Mouse (Mus musculus): ENCODE results near the gene Tcea2. TPM values are rescaled to one million over a fixed set of nuclear protein-coding genes. Genes with fewer than 3 reads are reported as not detected.

Tcea2 gene
- polyA plus RNA-seq, 1 experiment from 2014 or later = 2.7 TPM

- Histone ChIP-seq H3K36me3 (replicated peaks) (no peaks in the 10 kb centered on the region), H3K27me3 (no peaks in the 10 kb centered on the region), H3K4me3 (replicated peaks) (no peak overlapping the region), H3K4me2 (no peak overlapping the region), H3K4me1 (replicated peaks) (no peaks in the 10 kb centered on the region), H3K9ac (no peak overlapping the region), H3K9me3 (replicated peaks) (no peaks in the 10 kb centered on the region), H3K27ac (replicated peaks) (no peak overlapping the region)
- WGBS (ENCODE audit: insufficient replicate concordance) = 38% methylated on average over 1 of the region's 1 CpGs
- no peak for ATAC-seq (ENCODE audit: insufficient read depth)
Observed at GRCm38 (mm10) chr2:181713749-181714148, 33.6 kb downstream of the Tcea2 start.

GRCm38 (mm10) chr2:181714903-181715326, 34.8 kb downstream of the Tcea2 start, which contains the start of gene Oprl1:
Gene Oprl1, plus strand, starts transcription at chr2:181715016.
- Histone ChIP-seq H3K4me3 (replicated peaks) (no peak within 1 kb of the TSS), H3K4me2 (no peak within 1 kb of the TSS), H3K27ac (replicated peaks) (no peak within 1 kb of the TSS), H3K9ac (no peak within 1 kb of the TSS), H3K27me3 (no peaks in the 10 kb centered on the region), H3K36me3 (replicated peaks) (no peaks in the 10 kb centered on the region), H3K4me1 (replicated peaks) (no peaks in the 10 kb centered on the region), H3K9me3 (replicated peaks) (no peaks in the 10 kb centered on the region)
- ATAC-seq (ENCODE audit: insufficient read depth) = no peak
- WGBS (ENCODE audit: insufficient replicate concordance) = 0% methylated on average over 7 of the region's 7 CpGs

- H3K9ac ChIP-seq = no peak overlapping the region
- H3K4me2 ChIP-seq = no peak overlapping the region
- H3K36me3 ChIP-seq (replicated peaks) = no peaks in the 10 kb centered on the region
- no peak for ATAC-seq (ENCODE audit: insufficient read depth)
- H3K4me3 ChIP-seq (replicated peaks) = no peak overlapping the region
- H3K4me1 ChIP-seq (replicated peaks) = no peaks in the 10 kb centered on the region
- 54% methylated on average over 3 of the region's 3 CpGs for WGBS (ENCODE audit: insufficient replicate concordance)
- H3K9me3 ChIP-seq (replicated peaks) = no peaks in the 10 kb centered on the region
- H3K27ac ChIP-seq (replicated peaks) = no peak overlapping the region
- H3K27me3 ChIP-seq = no peaks in the 10 kb centered on the region
Observed at GRCm38 (mm10) chr2:181715382-181715781, 35.3 kb downstream of the Tcea2 start.

- no peaks in the 10 kb centered on the region for H3K9me3 ChIP-seq (replicated peaks)
- no peak overlapping the region for H3K9ac ChIP-seq
- 46% methylated on average over 3 of the region's 3 CpGs for WGBS (ENCODE audit: insufficient replicate concordance)
- H3K4me3 ChIP-seq (replicated peaks) = no peak overlapping the region
- no peak for ATAC-seq (ENCODE audit: insufficient read depth)
- no peak overlapping the region for H3K4me2 ChIP-seq
- H3K27ac ChIP-seq (replicated peaks) = no peak overlapping the region
- no peaks in the 10 kb centered on the region for H3K36me3 ChIP-seq (replicated peaks)
- H3K4me1 ChIP-seq (replicated peaks) = no peaks in the 10 kb centered on the region
- H3K27me3 ChIP-seq = no peaks in the 10 kb centered on the region
Observed at GRCm38 (mm10) chr2:181716991-181717390, 36.9 kb downstream of the Tcea2 start.

- H3K27me3 ChIP-seq = no peaks in the 10 kb centered on the region
- H3K9ac ChIP-seq = no peak overlapping the region
- ATAC-seq (ENCODE audit: insufficient read depth) = no peak
- H3K4me1 ChIP-seq (replicated peaks) = no peaks in the 10 kb centered on the region
- H3K27ac ChIP-seq (replicated peaks) = no peak overlapping the region
- no peaks in the 10 kb centered on the region for H3K9me3 ChIP-seq (replicated peaks)
- no peak overlapping the region for H3K4me3 ChIP-seq (replicated peaks)
- H3K4me2 ChIP-seq = no peak overlapping the region
- WGBS (ENCODE audit: insufficient replicate concordance) = 22% methylated on average over 3 of the region's 3 CpGs
- H3K36me3 ChIP-seq (replicated peaks) = no peaks in the 10 kb centered on the region
Observed at GRCm38 (mm10) chr2:181720061-181720460, 40.0 kb downstream of the Tcea2 start.

GRCm38 (mm10) chr2:181721200-181721599, 41.1 kb downstream of the Tcea2 start:
- no peak overlapping the region for H3K27ac ChIP-seq (replicated peaks)
- no peaks in the 10 kb centered on the region for H3K27me3 ChIP-seq
- no peak overlapping the region for H3K9ac ChIP-seq
- no peak overlapping the region for H3K4me3 ChIP-seq (replicated peaks)
- no peaks in the 10 kb centered on the region for H3K36me3 ChIP-seq (replicated peaks)
- no peak for ATAC-seq (ENCODE audit: insufficient read depth)
- H3K9me3 ChIP-seq (replicated peaks) = no peaks in the 10 kb centered on the region
- no peak overlapping the region for H3K4me2 ChIP-seq
- no peaks in the 10 kb centered on the region for H3K4me1 ChIP-seq (replicated peaks)

GRCm38 (mm10) chr2:181722213-181722612, 42.1 kb downstream of the Tcea2 start:
- ATAC-seq (ENCODE audit: insufficient read depth) = no peak
- H3K27me3 ChIP-seq = no peaks in the 10 kb centered on the region
- H3K4me2 ChIP-seq = no peak overlapping the region
- H3K9me3 ChIP-seq (replicated peaks) = no peaks in the 10 kb centered on the region
- WGBS (ENCODE audit: insufficient replicate concordance) = 8% methylated on average over 3 of the region's 3 CpGs
- H3K4me1 ChIP-seq (replicated peaks) = no peaks in the 10 kb centered on the region
- no peak overlapping the region for H3K4me3 ChIP-seq (replicated peaks)
- no peak overlapping the region for H3K27ac ChIP-seq (replicated peaks)
- H3K9ac ChIP-seq = no peak overlapping the region
- no peaks in the 10 kb centered on the region for H3K36me3 ChIP-seq (replicated peaks)

GRCm38 (mm10) chr2:181727659-181728262, 47.7 kb downstream of the Tcea2 start:
- H3K4me2 ChIP-seq = no peak overlapping the region
- H3K36me3 ChIP-seq (replicated peaks) = no peaks in the 10 kb centered on the region
- H3K9me3 ChIP-seq (replicated peaks) = no peaks in the 10 kb centered on the region
- no peak for ATAC-seq (ENCODE audit: insufficient read depth)
- no peak overlapping the region for H3K4me3 ChIP-seq (replicated peaks)
- WGBS (ENCODE audit: insufficient replicate concordance) = 40% methylated on average over 9 of the region's 9 CpGs
- no peaks in the 10 kb centered on the region for H3K4me1 ChIP-seq (replicated peaks)
- no peak overlapping the region for H3K27ac ChIP-seq (replicated peaks)
- H3K9ac ChIP-seq = no peak overlapping the region
- no peaks in the 10 kb centered on the region for H3K27me3 ChIP-seq

- Histone ChIP-seq H3K27me3 (no peaks in the 10 kb centered on the region), H3K9ac (no peak overlapping the region), H3K9me3 (replicated peaks) (no peaks in the 10 kb centered on the region), H3K36me3 (replicated peaks) (no peaks in the 10 kb centered on the region), H3K4me2 (no peak overlapping the region), H3K27ac (replicated peaks) (no peak overlapping the region), H3K4me3 (replicated peaks) (no peak overlapping the region), H3K4me1 (replicated peaks) (no peaks in the 10 kb centered on the region)
- no peak for ATAC-seq (ENCODE audit: insufficient read depth)
- 38% methylated on average over 3 of the region's 3 CpGs for WGBS (ENCODE audit: insufficient replicate concordance)
Observed at GRCm38 (mm10) chr2:181730051-181730450, 49.9 kb downstream of the Tcea2 start.

Other genes starting within 250 kb of the Tcea2 start
- gene Zbtb46, start 220.9 kb upstream of the Tcea2 start, polyA plus RNA-seq (2015; fragmentation: Nextera tagmentation; extraction: Ambion mirVana) = 7.9 and 8.7 TPM in 2 replicates
- gene Abhd16b, start 187.1 kb upstream of the Tcea2 start, polyA plus RNA-seq (2015; fragmentation: Nextera tagmentation; extraction: Ambion mirVana) = not detected in 2 replicates
- gene Tpd52l2, start 183.2 kb upstream of the Tcea2 start, polyA plus RNA-seq (2015; fragmentation: Nextera tagmentation; extraction: Ambion mirVana) = 67.3 and 68.4 TPM in 2 replicates
- 27.7 and 29.8 TPM in 2 replicates for gene Dnajc5, start 159.8 kb upstream of the Tcea2 start, polyA plus RNA-seq (2015; fragmentation: Nextera tagmentation; extraction: Ambion mirVana)
- gene Uckl1, start 95.4 kb upstream of the Tcea2 start, polyA plus RNA-seq (2015; fragmentation: Nextera tagmentation; extraction: Ambion mirVana) = 20.4 and 27.5 TPM in 2 replicates
- gene Prpf6, start 88.4 kb upstream of the Tcea2 start, polyA plus RNA-seq (2015; fragmentation: Nextera tagmentation; extraction: Ambion mirVana) = 23.8 and 25.9 TPM in 2 replicates
- gene Zfp512b, start 87.5 kb upstream of the Tcea2 start, polyA plus RNA-seq (2015; fragmentation: Nextera tagmentation; extraction: Ambion mirVana) = 9.3 and 9.6 TPM in 2 replicates
- gene Samd10, start 81.1 kb upstream of the Tcea2 start, polyA plus RNA-seq (2015; fragmentation: Nextera tagmentation; extraction: Ambion mirVana) = 2.2 and 2.6 TPM in 2 replicates
- not detected in 2 replicates for gene Gm29797, start 23.3 kb upstream of the Tcea2 start, polyA plus RNA-seq (2015; fragmentation: Nextera tagmentation; extraction: Ambion mirVana)
- 6.7 and 8.0 TPM in 2 replicates for gene Sox18, start 8.7 kb upstream of the Tcea2 start, polyA plus RNA-seq (2015; fragmentation: Nextera tagmentation; extraction: Ambion mirVana)
- gene Rgs19, start 13.7 kb downstream of the Tcea2 start, polyA plus RNA-seq (2015; fragmentation: Nextera tagmentation; extraction: Ambion mirVana) = 22.3 and 22.4 TPM in 2 replicates
- gene Lkaaear1, start 18.1 kb downstream of the Tcea2 start, polyA plus RNA-seq (2015; fragmentation: Nextera tagmentation; extraction: Ambion mirVana) = not detected in 2 replicates
- 0.07 and 0.23 TPM in 2 replicates for gene Oprl1, start 34.7 kb downstream of the Tcea2 start, polyA plus RNA-seq (2015; fragmentation: Nextera tagmentation; extraction: Ambion mirVana)
- gene Myt1, start 83.0 kb downstream of the Tcea2 start, polyA plus RNA-seq (2015; fragmentation: Nextera tagmentation; extraction: Ambion mirVana) = not detected in 2 replicates
- gene Pcmtd2, start 157.5 kb downstream of the Tcea2 start, polyA plus RNA-seq (2015; fragmentation: Nextera tagmentation; extraction: Ambion mirVana) = 14.6 and 15.2 TPM in 2 replicates
- gene Polr3k, start 184.0 kb downstream of the Tcea2 start, polyA plus RNA-seq (2015; fragmentation: Nextera tagmentation; extraction: Ambion mirVana) = 25.4 and 25.5 TPM in 2 replicates

Data from liver, embryonic 15.5 days (tissue).